Mouse (Mus musculus): ENCODE data around the gene Vmn1r169.
"Not testable (repeated sequence)": the region's sequence is repeated elsewhere in the genome, so short reads cannot be mapped to it uniquely, and the experiment has no call there.

Gene Vmn1r169

GRCm38 (mm10) chr7:23575226-23575625, at the start of gene Vmn1r169:
TSS of gene Vmn1r169 (plus strand) at chr7:23575526.
- DNase-seq (ENCODE audit: low spot score in 2 of 2): not testable (repeated sequence)

GRCm38 (mm10) chr7:23539432-23539831, 35.9 kb upstream of the Vmn1r169 start, which contains the start of gene Vmn1r168:
TSS of gene Vmn1r168 (plus strand) at chr7:23539732.
- not testable (repeated sequence) for DNase-seq (ENCODE audit: low spot score in 2 of 2)

- not testable (repeated sequence) for DNase-seq (ENCODE audit: low spot score in 2 of 2)
Measured at GRCm38 (mm10) chr7:23605875-23606274, 30.5 kb downstream of the Vmn1r169 start, which contains the start of gene Vmn1r170. TSS of gene Vmn1r170 (plus strand) at chr7:23606175.
